Mouse (Mus musculus): ENCODE data around the gene Stk10. TPM values are rescaled to one million over a fixed set of nuclear protein-coding genes. Genes with fewer than 3 reads are reported as not detected.

Gene Stk10
- polyA plus RNA-seq, 1 experiment from 2014 or later, result 2.8 TPM

DNA sequence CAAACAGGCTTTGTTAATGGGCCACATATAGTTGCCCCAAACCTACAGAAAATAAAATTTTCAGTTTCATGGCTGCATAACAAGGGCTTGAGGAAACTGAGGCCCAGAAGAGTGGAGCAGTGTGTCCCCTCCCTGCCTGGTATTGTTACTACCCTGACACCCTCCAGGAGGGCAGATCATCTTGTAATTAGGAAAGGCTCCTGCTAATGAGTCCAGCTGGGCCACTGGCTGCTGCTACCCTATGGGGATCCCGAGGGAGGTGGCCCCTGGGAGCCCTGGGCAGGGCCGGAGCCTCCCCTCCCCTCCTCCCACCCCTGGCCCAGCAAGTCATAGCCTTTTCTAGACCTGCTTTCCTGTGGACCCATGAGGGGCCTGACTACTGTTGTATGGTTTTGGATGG is 47.9 kb downstream of the Stk10 start:
- 49% methylated on average over 2 of the region's 2 CpGs for WGBS
- no peak for ATAC-seq (ENCODE audit: low FRiP score, low read depth)

DNA sequence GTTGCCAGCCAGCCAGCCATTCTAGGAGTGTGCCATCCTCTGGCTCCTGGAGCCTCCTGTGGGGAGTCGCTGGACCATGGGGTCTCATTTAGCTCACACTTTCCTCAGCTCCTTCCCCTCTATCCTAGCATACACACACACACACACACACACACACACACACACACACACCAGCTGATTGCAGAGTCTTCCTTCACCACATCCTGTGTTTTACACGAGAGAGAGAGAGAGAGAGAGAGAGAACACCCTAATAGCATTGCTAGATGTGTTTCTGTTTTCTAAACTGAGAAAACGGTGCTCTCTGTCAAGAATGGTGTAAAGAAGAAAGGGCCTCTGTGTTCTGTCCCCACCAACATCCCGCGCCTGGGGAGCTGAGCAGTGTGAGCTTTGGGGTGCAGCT is 49.7 kb downstream of the Stk10 start:
- no peak overlapping the region for H3K4me3 ChIP-seq
- H3K9ac ChIP-seq, result no peak overlapping the region
- no peaks in the 10 kb centered on the region for H3K36me3 ChIP-seq
- no peaks in the 10 kb centered on the region for H3K9me3 ChIP-seq
- ATAC-seq (ENCODE audit: low FRiP score, low read depth), result no peak
- H3K27ac ChIP-seq (replicated peaks), result no peak overlapping the region
- WGBS, result 71% methylated on average over 5 of the region's 5 CpGs
- no peaks in the 10 kb centered on the region for H3K4me1 ChIP-seq (replicated peaks)
- H3K27me3 ChIP-seq, result no peaks in the 10 kb centered on the region
- no peak overlapping the region for H3K4me2 ChIP-seq

More for the DNA sequence above, 47.9 kb downstream of the Stk10 start:
- Histone ChIP-seq H3K36me3 (no peaks in the 10 kb centered on the region), H3K9ac (no peak overlapping the region), H3K4me3 (no peak overlapping the region), H3K27me3 (no peaks in the 10 kb centered on the region), H3K4me1 (replicated peaks) (peaks cover 6% of the 10 kb centered on the region; the same call in 1 of the 2 replicates), H3K9me3 (no peaks in the 10 kb centered on the region), H3K4me2 (no peak overlapping the region), H3K27ac (replicated peaks) (no peak overlapping the region)

GRCm38 (mm10) chr11:32585996-32586395 is 52.9 kb downstream of the Stk10 start:
- ATAC-seq (ENCODE audit: low FRiP score, low read depth), result no peak
- no peaks in the 10 kb centered on the region for H3K9me3 ChIP-seq
- H3K27me3 ChIP-seq, result no peaks in the 10 kb centered on the region
- no peaks in the 10 kb centered on the region for H3K36me3 ChIP-seq
- no peaks in the 10 kb centered on the region for H3K4me1 ChIP-seq (replicated peaks)
- no peak overlapping the region for H3K9ac ChIP-seq
- WGBS, result 72% methylated on average over 6 of the region's 6 CpGs
- H3K4me3 ChIP-seq, result no peak overlapping the region
- no peak overlapping the region for H3K4me2 ChIP-seq
- H3K27ac ChIP-seq (replicated peaks), result no peak overlapping the region

- H3K9ac ChIP-seq, result peak overlapping the region; percentile 38
- H3K4me1 ChIP-seq (replicated peaks), result peaks cover 5% of the 10 kb centered on the region
- H3K36me3 ChIP-seq, result no peaks in the 10 kb centered on the region
- H3K9me3 ChIP-seq, result no peaks in the 10 kb centered on the region
- H3K4me2 ChIP-seq, result no peak overlapping the region
- ATAC-seq (ENCODE audit: low FRiP score, low read depth), result no peak
- no peak overlapping the region for H3K27ac ChIP-seq (replicated peaks)
- 80% methylated on average over 17 of the region's 17 CpGs for WGBS
- H3K4me3 ChIP-seq, result no peak overlapping the region
- H3K27me3 ChIP-seq, result no peaks in the 10 kb centered on the region
Observed at GRCm38 (mm10) chr11:32587191-32588089, 54.3 kb downstream of the Stk10 start.

DNA sequence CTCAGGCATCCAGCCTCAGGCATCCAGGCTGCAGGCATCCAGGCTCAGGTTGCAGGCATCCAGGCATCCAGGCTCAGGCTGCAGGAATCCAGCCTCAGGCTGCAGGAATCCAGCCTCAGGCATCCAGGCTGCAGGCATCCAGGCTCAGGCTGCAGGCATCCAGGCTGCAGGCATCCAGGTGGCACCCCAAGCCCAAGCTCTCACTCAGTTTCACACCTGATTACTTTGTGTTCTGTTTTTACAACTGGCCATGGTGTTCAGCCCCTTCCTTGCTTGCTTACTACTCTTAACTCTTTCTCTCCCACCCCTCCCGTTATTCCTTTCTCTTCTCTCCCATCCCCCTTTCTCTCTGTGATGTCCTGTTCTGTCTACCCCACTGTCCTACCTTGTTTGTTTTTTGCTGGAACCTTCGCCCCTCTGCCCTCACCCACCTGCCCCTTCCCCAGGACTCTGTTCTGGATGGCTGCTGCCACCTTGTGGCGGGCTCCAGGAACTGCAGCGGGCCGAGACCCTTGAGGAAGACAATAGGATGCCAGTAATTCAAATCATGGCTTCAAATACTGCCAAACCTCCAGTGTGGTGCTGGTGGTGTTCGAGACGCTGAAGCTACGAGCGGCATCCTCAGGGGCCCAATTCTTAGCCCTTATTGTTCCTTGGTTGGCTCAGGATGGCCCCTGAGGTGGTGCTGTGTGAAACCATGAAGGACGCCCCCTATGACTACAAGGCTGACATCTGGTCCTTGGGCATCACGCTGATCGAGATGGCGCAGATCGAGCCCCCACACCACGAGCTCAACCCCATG is 55.2 kb downstream of the Stk10 start:
- Histone ChIP-seq H3K4me3 (no peak overlapping the region), H3K4me2 (no peak overlapping the region), H3K27ac (replicated peaks) (no peak overlapping the region), H3K9me3 (no peaks in the 10 kb centered on the region), H3K27me3 (no peaks in the 10 kb centered on the region), H3K9ac (peak overlapping the region; percentile 38), H3K4me1 (replicated peaks) (peaks cover 5% of the 10 kb centered on the region), H3K36me3 (no peaks in the 10 kb centered on the region)
- WGBS, result 25% methylated on average over 15 of the region's 15 CpGs
- 0 out of 2 replicates have a peak, but pooled peaks have one; percentile 15 for ATAC-seq (ENCODE audit: low FRiP score, low read depth)

DNA sequence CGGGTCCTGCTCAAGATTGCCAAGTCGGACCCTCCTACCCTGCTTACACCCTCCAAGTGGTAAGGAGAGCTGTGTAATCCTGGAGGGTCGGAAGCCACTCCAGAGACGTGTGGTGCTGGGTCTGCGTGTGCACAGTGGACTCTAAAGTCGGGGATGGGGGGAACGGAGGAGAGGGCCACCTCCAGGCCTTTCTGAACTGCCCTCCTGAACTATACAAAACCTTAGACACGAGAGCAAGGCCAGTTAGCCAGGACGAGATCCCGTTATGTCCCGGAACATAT is 55.7 kb downstream of the Stk10 start:
- Histone ChIP-seq H3K9me3 (no peaks in the 10 kb centered on the region), H3K36me3 (no peaks in the 10 kb centered on the region), H3K27ac (replicated peaks) (no peak overlapping the region), H3K9ac (no peak overlapping the region), H3K4me1 (replicated peaks) (peaks cover 5% of the 10 kb centered on the region), H3K4me2 (no peak overlapping the region), H3K4me3 (no peak overlapping the region), H3K27me3 (no peaks in the 10 kb centered on the region)
- peak; percentile 28; the same call in 1 of the 2 replicates for ATAC-seq (ENCODE audit: low FRiP score, low read depth)
- 78% methylated on average over 11 of the region's 11 CpGs for WGBS

- no peak overlapping the region for H3K4me3 ChIP-seq
- H3K9ac ChIP-seq, result no peak overlapping the region
- H3K27ac ChIP-seq (replicated peaks), result no peak overlapping the region
- WGBS, result 90% methylated on average over 12 of the region's 12 CpGs
- no peaks in the 10 kb centered on the region for H3K27me3 ChIP-seq
- H3K4me2 ChIP-seq, result no peak overlapping the region
- H3K36me3 ChIP-seq, result no peaks in the 10 kb centered on the region
- H3K9me3 ChIP-seq, result no peaks in the 10 kb centered on the region
- peaks cover 5% of the 10 kb centered on the region for H3K4me1 ChIP-seq (replicated peaks)
- no peak for ATAC-seq (ENCODE audit: low FRiP score, low read depth)
Observed at GRCm38 (mm10) chr11:32589201-32589600, 56.1 kb downstream of the Stk10 start.

- 91% methylated on average over 8 of the region's 8 CpGs for WGBS
- H3K9ac ChIP-seq, result no peak overlapping the region
- no peak overlapping the region for H3K27ac ChIP-seq (replicated peaks)
Observed at GRCm38 (mm10) chr11:32589791-32590190, 56.7 kb downstream of the Stk10 start.

DNA sequence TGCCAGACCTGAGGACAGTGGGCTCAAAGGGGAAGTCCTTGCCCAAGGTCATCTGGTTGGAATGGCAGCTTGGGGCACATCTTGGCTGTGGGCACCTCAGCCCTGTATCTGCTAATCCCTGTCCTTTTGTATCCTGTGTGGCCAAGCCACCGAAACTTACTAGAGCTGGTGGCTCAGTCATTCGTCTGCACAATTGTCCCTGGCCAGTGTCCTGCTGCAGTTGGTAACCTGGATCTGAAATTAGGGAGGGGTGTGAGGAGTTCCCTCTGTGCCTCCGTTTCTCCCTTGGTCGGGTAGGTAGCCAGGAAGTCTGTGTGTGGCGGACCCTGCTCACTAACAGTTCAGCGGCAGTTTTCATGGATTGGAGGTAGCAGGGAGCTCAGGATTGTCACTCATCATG is 57.1 kb downstream of the Stk10 start:
- no peak for ATAC-seq (ENCODE audit: low FRiP score, low read depth)
- 88% methylated on average over 6 of the region's 6 CpGs for WGBS

More at GRCm38 (mm10) chr11:32589791-32590190, 56.7 kb downstream of the Stk10 start:
- H3K36me3 ChIP-seq, result no peaks in the 10 kb centered on the region
- no peak overlapping the region for H3K4me2 ChIP-seq
- no peak overlapping the region for H3K4me3 ChIP-seq
- no peaks in the 10 kb centered on the region for H3K27me3 ChIP-seq
- no peak for ATAC-seq (ENCODE audit: low FRiP score, low read depth)
- H3K4me1 ChIP-seq (replicated peaks), result peaks cover 5% of the 10 kb centered on the region
- no peaks in the 10 kb centered on the region for H3K9me3 ChIP-seq

GRCm38 (mm10) chr11:32591921-32592850 is 59.1 kb downstream of the Stk10 start:
- H3K27ac ChIP-seq (replicated peaks), result peak overlapping the region; percentile 71
- ATAC-seq (ENCODE audit: low FRiP score, low read depth), result peak; percentile 54
- H3K4me3 ChIP-seq, result no peak overlapping the region
- H3K27me3 ChIP-seq, result no peaks in the 10 kb centered on the region
- no peaks in the 10 kb centered on the region for H3K36me3 ChIP-seq
- H3K4me1 ChIP-seq (replicated peaks), result peaks cover 5% of the 10 kb centered on the region
- 58% methylated on average over 12 of the region's 12 CpGs for WGBS
- H3K9me3 ChIP-seq, result no peaks in the 10 kb centered on the region
- H3K9ac ChIP-seq, result no peak overlapping the region
- no peak overlapping the region for H3K4me2 ChIP-seq

More for the DNA sequence above, 57.1 kb downstream of the Stk10 start:
- peaks cover 5% of the 10 kb centered on the region for H3K4me1 ChIP-seq (replicated peaks)
- H3K4me3 ChIP-seq, result no peak overlapping the region
- H3K4me2 ChIP-seq, result no peak overlapping the region
- H3K36me3 ChIP-seq, result no peaks in the 10 kb centered on the region
- no peak overlapping the region for H3K9ac ChIP-seq
- no peaks in the 10 kb centered on the region for H3K27me3 ChIP-seq
- no peaks in the 10 kb centered on the region for H3K9me3 ChIP-seq
- no peak overlapping the region for H3K27ac ChIP-seq (replicated peaks)

DNA sequence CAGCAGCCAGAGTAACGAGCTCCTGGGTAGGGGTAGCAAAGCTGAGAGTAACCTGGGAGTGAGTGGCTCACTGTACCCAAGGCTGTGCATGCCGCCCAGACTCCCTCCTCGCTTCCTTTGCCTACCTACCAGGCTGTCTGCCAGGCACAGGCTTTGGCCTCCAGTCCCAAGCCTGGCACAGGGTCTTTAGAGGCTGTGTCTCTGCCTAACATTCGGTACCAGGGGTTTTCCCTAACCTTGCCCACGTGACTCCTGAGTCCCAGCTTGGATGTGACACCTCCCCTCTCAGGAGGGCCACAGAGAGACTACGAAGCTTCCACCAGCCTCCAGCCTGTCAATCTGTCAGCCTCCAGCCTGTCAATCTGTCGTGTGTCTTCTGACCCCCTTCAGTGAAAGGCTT is 60.0 kb downstream of the Stk10 start:
- ATAC-seq (ENCODE audit: low FRiP score, low read depth), result no peak
- no peaks in the 10 kb centered on the region for H3K27me3 ChIP-seq
- no peaks in the 10 kb centered on the region for H3K36me3 ChIP-seq
- WGBS, result 84% methylated on average over 7 of the region's 7 CpGs
- H3K4me1 ChIP-seq (replicated peaks), result peaks cover 5% of the 10 kb centered on the region
- H3K9ac ChIP-seq, result no peak overlapping the region
- H3K27ac ChIP-seq (replicated peaks), result no peak overlapping the region
- H3K4me3 ChIP-seq, result no peak overlapping the region
- no peak overlapping the region for H3K4me2 ChIP-seq
- H3K9me3 ChIP-seq, result no peaks in the 10 kb centered on the region

Data from hindbrain, embryonic 15.5 days (tissue).